Mouse (Mus musculus) G1E (cell line): ENCODE data around the gene Colec11. TPM values are rescaled to one million over a fixed set of nuclear protein-coding genes. Genes with fewer than 3 reads are reported as not detected.
A peak's percentile ranks its signal among the peaks of the same experiment; 100 is the strongest.

Experiments
- ATAC-seq: 2 replicates; pipeline ENCODE4 v1.8.0; 2016; ENCODE audit warnings: mild to moderate bottlenecking; ENCODE audit not compliant: insufficient number of reproducible peaks, poor library complexity, low FRiP score, severe bottlenecking; ENCODE audit errors: extremely low read depth
- DNase-seq: peaks from one replicate; pipeline ENCODE4 v3.0.0; 2012; ENCODE audit warnings: low spot score
- H3K27me3 ChIP-seq: 2 replicates; pipeline ENCODE4 v1.6.1; 2012; ENCODE audit warnings: mild to moderate bottlenecking, low read length, inconsistent platforms; ENCODE audit not compliant: insufficient read depth
- H3K36me3 ChIP-seq: replicated peaks from 2 replicates; pipeline ENCODE3; 2012; ENCODE audit warnings: mild to moderate bottlenecking, inconsistent platforms
- H3K4me1 ChIP-seq: 2 replicates; pipeline ENCODE4 v1.6.1; 2012; ENCODE audit warnings: low read depth, low read length, inconsistent platforms, mixed read lengths; ENCODE audit not compliant: insufficient read depth
- H3K4me3 ChIP-seq: 2 replicates; pipeline ENCODE4 v1.5.1; 2012; ENCODE audit warnings: low read depth, mild to moderate bottlenecking, inconsistent platforms, low read length, moderate library complexity, mixed read lengths
- H3K9me3 ChIP-seq: replicated peaks from 2 replicates; pipeline ENCODE4 v1.6.1; 2012; ENCODE audit warnings: inconsistent platforms
- CTCF ChIP-seq: IDR thresholded peaks from 2 replicates; pipeline ENCODE4 v1.5.1; 2012; ENCODE audit warnings: low read depth, low read length, inconsistent platforms, mixed read lengths
- GATA1 ChIP-seq: IDR thresholded peaks from 2 replicates; pipeline ENCODE4 v1.6.1; 2012; ENCODE audit warnings: borderline replicate concordance, low read length, inconsistent platforms, mixed read lengths
- GATA2 ChIP-seq: IDR thresholded peaks from 2 replicates; pipeline ENCODE4 v1.6.1; 2012; ENCODE audit warnings: low read depth, low read length, inconsistent platforms, borderline replicate concordance
- POLR2AphosphoS5 ChIP-seq: IDR thresholded peaks from 2 replicates; pipeline ENCODE4 v1.6.1; 2012; ENCODE audit warnings: low read depth, low read length, inconsistent platforms; ENCODE audit not compliant: insufficient replicate concordance
- TAL1 ChIP-seq: conservative IDR thresholded peaks from 2 replicates; pipeline ENCODE4 v1.6.1; 2012; ENCODE audit warnings: low read depth, low read length, inconsistent platforms, mixed read lengths
- polyA plus RNA-seq: library from polyadenylated mRNA; stranded (reverse); fragments of >175 nt; gene quantifications from 2 replicates; pipeline ENCODE4 v1.2.3, GENCODE M21; 2012
- total RNA-seq, 2 experiments: library from RNA; stranded (forward) in 1 of 2; stranded (reverse) in 1 of 2; fragments of 200-1000 nt in 1 of 2; fragments of >200 nt in 1 of 2; fragmentation: Nextera tagmentation in 1 of 2; gene quantifications; 2 replicates each; pipeline ENCODE4 v1.2.3; 2014 to 2017

Gene Colec11
- total RNA-seq (2014; fragmentation: Nextera tagmentation) (not detected in 2 replicates), total RNA-seq (2017) (0.22 and 0.46 TPM in 2 replicates), polyA plus RNA-seq (not detected in 2 replicates)

- no peaks in the 10 kb centered on the region for H3K9me3 ChIP-seq
- no peak for TF ChIP-seq GATA1
- TF ChIP-seq TAL1 = no peak
- no peak for TF ChIP-seq POLR2AphosphoS5
- no peak for TF ChIP-seq GATA2
- TF ChIP-seq CTCF = no peak
- peaks cover 3% of the 10 kb centered on the region for H3K36me3 ChIP-seq
- H3K4me3 ChIP-seq = no peak within 1 kb of the TSS
- ATAC-seq = no peak
- H3K27me3 ChIP-seq = peaks cover 34% of the 10 kb centered on the region
- H3K4me1 ChIP-seq = peaks cover 17% of the 10 kb centered on the region
- DNase-seq = no peak
These were observed at the start of gene Colec11 for GRCm38 (mm10) chr12:28623195-28623594. Gene Colec11, minus strand, starts transcription at chr12:28623377.

GRCm38 (mm10) chr12:28667287-28667686, 44.1 kb upstream of the Colec11 start:
- peaks cover 5% of the 10 kb centered on the region for H3K36me3 ChIP-seq
- no peaks in the 10 kb centered on the region for H3K4me1 ChIP-seq
- H3K4me3 ChIP-seq = no peak overlapping the region
- TF ChIP-seq CTCF (no peak), POLR2AphosphoS5 (no peak), TAL1 (no peak)
- peaks cover 27% of the 10 kb centered on the region for H3K27me3 ChIP-seq
- no peaks in the 10 kb centered on the region for H3K9me3 ChIP-seq
- no peak for DNase-seq
- no peak for ATAC-seq

- Histone ChIP-seq H3K36me3 (peaks cover 9% of the 10 kb centered on the region), H3K9me3 (no peaks in the 10 kb centered on the region), H3K27me3 (peaks cover 26% of the 10 kb centered on the region), H3K4me1 (no peaks in the 10 kb centered on the region), H3K4me3 (no peak overlapping the region)
- TF ChIP-seq GATA1 (no peak), POLR2AphosphoS5 (no peak), CTCF (no peak), TAL1 (no peak), GATA2 (no peak)
- ATAC-seq (no peak), DNase-seq (no peak)
These were observed 43.6 kb upstream of the Colec11 start for GRCm38 (mm10) chr12:28666734-28667133.

- peaks cover 46% of the 10 kb centered on the region for H3K36me3 ChIP-seq
- no peak overlapping the region for H3K4me3 ChIP-seq
- TF ChIP-seq GATA1 = no peak
- TF ChIP-seq CTCF = no peak
- TF ChIP-seq POLR2AphosphoS5 = no peak
- no peak for TF ChIP-seq GATA2
- TF ChIP-seq TAL1 = no peak
- H3K4me1 ChIP-seq = peaks cover 4% of the 10 kb centered on the region; the same call in 1 of the 2 replicates
- DNase-seq = no peak
- no peak for ATAC-seq
- no peaks in the 10 kb centered on the region for H3K9me3 ChIP-seq
- H3K27me3 ChIP-seq = peaks cover 11% of the 10 kb centered on the region
These were observed 39.5 kb upstream of the Colec11 start for GRCm38 (mm10) chr12:28662628-28663027.

GRCm38 (mm10) chr12:28649141-28650110, 26.2 kb upstream of the Colec11 start, which contains the start of gene Rnaseh1:
Gene Rnaseh1, plus strand, starts transcription at chr12:28649602.
- H3K27me3 ChIP-seq = peaks cover 10% of the 10 kb centered on the region
- H3K4me1 ChIP-seq = peaks cover 16% of the 10 kb centered on the region
- H3K4me3 ChIP-seq = peak within 1 kb of the TSS; percentile 78
- peaks cover 36% of the 10 kb centered on the region for H3K36me3 ChIP-seq
- no peaks in the 10 kb centered on the region for H3K9me3 ChIP-seq
- ATAC-seq = peak; percentile 97
- TF ChIP-seq CTCF (no peak), GATA2 (no peak), TAL1 (no peak), POLR2AphosphoS5 (no peak), GATA1 (no peak)
- DNase-seq = peak; percentile 93

- DNase-seq = no peak
- ATAC-seq = no peak
- Histone ChIP-seq H3K4me1 (peaks cover 17% of the 10 kb centered on the region), H3K36me3 (peaks cover 17% of the 10 kb centered on the region), H3K4me3 (no peak overlapping the region), H3K27me3 (peaks cover 10% of the 10 kb centered on the region), H3K9me3 (no peaks in the 10 kb centered on the region)
- TF ChIP-seq GATA2 (no peak), TAL1 (no peak), GATA1 (no peak), CTCF (no peak), POLR2AphosphoS5 (no peak)
These were observed 15.6 kb upstream of the Colec11 start for GRCm38 (mm10) chr12:28638778-28639177.
